Mouse (Mus musculus): ENCODE data around the gene Dennd1b.

- no peak for TF ChIP-seq CTCF (IDR thresholded peaks at IDR 0.05; ENCODE audit: control insufficient read depth, insufficient read depth, low read length)
- TF ChIP-seq POLR2A (IDR thresholded peaks at IDR 0.05; ENCODE audit: borderline replicate concordance, control insufficient read depth, low read depth, low read length): no peak
Observed at GRCm38 (mm10) chr1:139194011-139194410, 230.8 kb downstream of the Dennd1b start.
